Mouse (Mus musculus) heart, embryonic 10.5 days (tissue): Measurements from ENCODE around the gene Amt. TPM values are rescaled to one million over a fixed set of nuclear protein-coding genes. Genes with fewer than 3 reads are reported as not detected.

ENCODE experiments used
- DNase-seq: peaks from one replicate; pipeline ENCODE4 v3.0.0-alpha.2; 2017; ENCODE audit warnings: low spot score
- H3K27ac ChIP-seq: fragments of 300-500 bp; sonication (generic); 2 replicates; pipeline ENCODE4 v1.5.1; 2016; ENCODE audit warnings: mild to moderate bottlenecking
- H3K27me3 ChIP-seq: fragments of 300-500 bp; sonication (generic); 2 replicates; pipeline ENCODE4 v1.6.1; 2016; ENCODE audit warnings: mild to moderate bottlenecking; ENCODE audit not compliant: poor library complexity, insufficient read depth, severe bottlenecking
- H3K36me3 ChIP-seq: fragments of 300-500 bp; sonication (generic); 2 replicates; pipeline ENCODE4 v1.6.1; 2016; ENCODE audit warnings: mild to moderate bottlenecking, moderate library complexity
- H3K4me1 ChIP-seq: fragments of 300-500 bp; sonication (generic); 2 replicates; pipeline ENCODE4 v1.6.1; 2016; ENCODE audit warnings: mild to moderate bottlenecking
- H3K4me3 ChIP-seq: fragments of 300-500 bp; sonication (generic); 2 replicates; pipeline ENCODE4 v1.5.1; 2016; ENCODE audit warnings: mild to moderate bottlenecking, moderate library complexity
- H3K9me3 ChIP-seq: fragments of 300-500 bp; sonication (generic); 2 replicates; pipeline ENCODE4 v1.6.1; 2016; ENCODE audit warnings: mild to moderate bottlenecking, moderate library complexity
- WGBS: fragments of 180-500 bp; shearing (Covaris S2); methylation state at CpG from one replicate; pipeline ENCODE4 v1.1.7; 2016; 5-methylcytosine and 5-hydroxymethylcytosine counted together
- polyA plus RNA-seq: library from polyadenylated mRNA; unstranded; fragments of >200 nt; fragmentation: Nextera tagmentation; extraction: Ambion mirVana; gene quantifications from 2 replicates; pipeline ENCODE4 v1.2.1, GENCODE M21; 2016

Gene Amt
- 15.3 and 16.1 TPM in 2 replicates for polyA plus RNA-seq

DNA sequence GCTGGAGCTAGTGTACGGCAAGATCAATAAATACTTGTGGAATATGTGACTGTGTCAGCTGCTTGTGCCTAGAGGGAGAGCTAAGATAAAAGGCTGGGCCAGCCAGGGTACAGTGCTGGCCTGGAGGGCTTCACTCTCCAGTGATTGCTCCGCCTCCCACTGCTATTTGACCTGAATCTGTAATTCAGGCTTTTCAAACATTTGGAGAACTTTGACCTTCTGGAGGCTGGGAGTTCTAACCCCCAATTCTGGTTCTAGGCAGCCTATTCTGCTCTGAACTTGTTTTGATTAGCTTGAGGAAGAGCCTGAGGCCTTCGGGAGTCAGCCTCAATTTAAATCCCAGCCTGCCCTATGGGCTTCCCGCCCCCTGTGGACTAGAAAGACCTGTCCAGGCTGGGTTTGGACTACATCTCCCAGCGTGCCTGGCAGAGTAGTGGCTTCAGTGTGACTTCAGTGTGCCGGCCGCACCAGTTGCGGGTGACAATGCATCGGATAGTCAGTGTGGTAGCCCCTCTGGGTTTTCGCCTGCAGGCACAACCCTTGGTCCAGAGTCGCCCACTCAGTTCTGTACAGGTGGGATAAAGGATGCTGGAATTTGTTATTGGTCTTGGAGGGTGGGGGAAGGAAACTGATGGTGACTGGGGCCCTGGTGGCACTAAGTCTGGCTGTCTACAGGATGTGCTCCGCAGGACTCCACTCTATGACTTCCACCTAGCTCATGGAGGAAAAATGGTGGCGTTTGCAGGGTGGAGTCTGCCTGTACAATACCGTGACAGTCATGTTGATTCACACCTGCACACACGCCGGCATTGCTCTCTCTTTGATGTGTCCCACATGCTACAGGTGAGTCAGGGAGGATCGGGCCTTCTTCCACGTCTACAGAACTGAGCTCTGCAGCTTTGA, at the start of gene Amt:
Amt (plus strand) TSS at position 401 of the 903 bp plus-strand sequence.
- H3K27me3 ChIP-seq = no peaks in the 10 kb centered on the region
- H3K4me1 ChIP-seq = peaks cover 22% of the 10 kb centered on the region
- H3K36me3 ChIP-seq = peaks cover 35% of the 10 kb centered on the region
- H3K27ac ChIP-seq = peak within 1 kb of the TSS; percentile 82
- H3K4me3 ChIP-seq = peak within 1 kb of the TSS; percentile 57
- no peaks in the 10 kb centered on the region for H3K9me3 ChIP-seq
- peak; percentile 80 for DNase-seq
- WGBS = 24% methylated on average over 18 of the region's 18 CpGs

DNA sequence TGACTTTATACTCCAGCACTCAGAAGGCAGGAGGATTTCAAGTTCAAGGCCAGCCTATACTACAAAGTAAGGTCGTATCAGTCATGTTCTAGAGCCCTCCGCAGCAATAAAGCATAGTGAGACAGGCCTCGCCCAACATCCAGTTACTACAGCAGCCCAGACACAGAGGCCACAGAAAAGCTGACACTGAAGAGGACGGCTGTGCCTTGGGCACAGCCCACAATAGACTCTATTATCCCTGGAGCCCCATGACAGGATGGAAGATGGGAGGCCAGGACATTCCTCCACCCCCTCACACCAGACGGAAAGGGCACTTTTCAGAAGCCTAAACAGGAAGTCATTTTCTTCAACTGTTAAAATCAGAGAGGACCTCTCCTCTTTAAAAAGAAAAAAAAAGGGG, 47.7 kb upstream of the Amt start:
- no peak overlapping the region for H3K27ac ChIP-seq
- no peaks in the 10 kb centered on the region for H3K9me3 ChIP-seq
- WGBS = 58% methylated on average over 5 of the region's 5 CpGs
- H3K36me3 ChIP-seq = peaks cover 69% of the 10 kb centered on the region
- H3K4me1 ChIP-seq = peaks cover 8% of the 10 kb centered on the region; the same call in 1 of the 2 replicates
- H3K4me3 ChIP-seq = no peak overlapping the region
- H3K27me3 ChIP-seq = no peaks in the 10 kb centered on the region
- no peak for DNase-seq

DNA sequence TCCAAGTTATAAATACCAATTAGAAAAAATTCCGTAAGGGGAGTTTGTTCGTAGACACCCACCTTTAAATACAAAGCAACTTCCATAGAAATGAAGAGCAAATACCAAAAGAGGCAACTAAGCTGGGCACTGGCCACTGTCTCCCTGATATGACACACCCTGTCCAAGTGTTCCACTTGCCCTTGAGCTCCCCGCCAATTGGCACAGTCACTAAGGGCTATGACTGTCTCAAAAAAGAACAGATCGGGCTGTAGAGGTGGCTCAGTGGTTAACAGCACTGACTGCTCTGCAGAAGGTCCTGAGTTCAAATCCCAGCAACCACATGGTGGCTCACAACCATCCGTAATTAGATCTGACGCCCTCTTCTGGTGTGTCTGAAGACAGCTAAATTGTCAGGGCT, 44.8 kb upstream of the Amt start:
- no peaks in the 10 kb centered on the region for H3K27me3 ChIP-seq
- H3K27ac ChIP-seq = no peak overlapping the region
- no peak overlapping the region for H3K4me3 ChIP-seq
- peaks cover 12% of the 10 kb centered on the region; the same call in 1 of the 2 replicates for H3K4me1 ChIP-seq
- peaks cover 52% of the 10 kb centered on the region for H3K36me3 ChIP-seq
- no peak for DNase-seq
- H3K9me3 ChIP-seq = no peaks in the 10 kb centered on the region
- WGBS = 87% methylated on average over 6 of the region's 6 CpGs

DNA sequence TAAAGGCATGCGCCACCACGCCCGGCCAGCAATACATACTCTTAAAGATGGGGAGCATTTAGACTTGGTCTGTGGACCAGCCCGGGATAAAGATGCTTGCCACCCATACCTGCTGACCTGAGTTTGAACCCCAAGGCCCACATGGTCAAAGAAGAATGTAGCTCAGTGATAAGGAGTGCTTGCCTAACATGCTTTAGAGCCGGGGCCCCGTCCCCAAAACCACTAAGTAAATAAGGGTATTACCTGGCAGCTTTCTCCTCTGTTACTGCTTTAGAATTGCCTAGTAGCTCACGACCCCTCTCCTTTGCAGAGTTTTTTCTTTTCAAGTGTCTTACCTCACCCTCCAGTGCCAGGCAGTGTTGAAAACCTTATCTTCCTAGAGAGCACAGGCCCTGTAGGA, 43.9 kb upstream of the Amt start:
- Histone ChIP-seq H3K4me3 (no peak overlapping the region), H3K9me3 (no peaks in the 10 kb centered on the region), H3K36me3 (peaks cover 46% of the 10 kb centered on the region), H3K4me1 (peaks cover 17% of the 10 kb centered on the region; the same call in 1 of the 2 replicates), H3K27me3 (no peaks in the 10 kb centered on the region), H3K27ac (no peak overlapping the region)
- DNase-seq = no peak
- WGBS = 75% methylated on average over 7 of the region's 7 CpGs

DNA sequence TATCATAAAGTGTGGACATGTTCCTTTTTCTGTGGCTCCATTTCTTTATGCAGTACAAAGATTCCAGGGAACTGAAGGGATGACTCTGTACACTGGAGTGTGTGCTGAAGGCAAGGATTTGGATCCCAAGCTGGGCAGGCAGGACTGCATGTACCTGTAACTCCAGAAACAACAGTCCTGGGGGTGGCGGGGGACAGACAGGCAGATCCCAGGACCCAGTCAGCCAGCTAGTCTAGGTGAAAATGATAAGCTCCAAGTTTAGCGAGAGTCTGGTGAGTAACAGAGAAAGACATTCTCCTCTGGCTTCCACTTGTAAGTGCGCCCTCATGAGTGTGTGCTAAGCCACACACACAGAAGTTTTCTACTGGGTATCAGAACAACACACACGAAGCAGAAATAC, 36.1 kb upstream of the Amt start:
- Histone ChIP-seq H3K27me3 (no peaks in the 10 kb centered on the region), H3K4me1 (peaks cover 61% of the 10 kb centered on the region), H3K36me3 (peaks cover 9% of the 10 kb centered on the region), H3K27ac (no peak overlapping the region), H3K4me3 (no peak overlapping the region), H3K9me3 (no peaks in the 10 kb centered on the region)
- 48% methylated on average over 4 of the region's 4 CpGs for WGBS
- no peak for DNase-seq

DNA sequence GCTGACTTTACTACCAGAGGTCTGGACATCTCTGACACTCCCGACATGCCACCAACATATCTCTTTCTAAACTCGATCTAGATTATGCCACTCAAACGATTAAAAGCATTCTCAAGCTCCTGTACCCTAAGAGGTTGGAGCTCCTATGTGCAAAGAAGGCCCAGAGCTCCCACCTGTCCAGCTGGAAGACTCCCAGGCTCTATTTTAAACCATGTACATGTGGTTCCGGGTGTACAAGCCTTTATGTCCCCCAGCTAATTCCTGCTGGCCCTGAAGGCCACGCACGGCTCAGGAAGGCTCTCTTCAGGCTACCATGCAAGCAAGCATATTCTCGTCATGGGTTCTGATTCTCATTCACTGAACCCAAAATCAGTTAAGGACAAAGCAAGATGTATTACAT, 34.8 kb upstream of the Amt start:
- WGBS = 46% methylated on average over 7 of the region's 7 CpGs
- H3K4me3 ChIP-seq = peak overlapping the region; percentile 99
- peak overlapping the region; percentile 62; the same call in 1 of the 2 replicates for H3K27ac ChIP-seq
- H3K27me3 ChIP-seq = no peaks in the 10 kb centered on the region
- H3K9me3 ChIP-seq = no peaks in the 10 kb centered on the region
- DNase-seq = no peak
- H3K36me3 ChIP-seq = peaks cover 5% of the 10 kb centered on the region
- H3K4me1 ChIP-seq = peaks cover 66% of the 10 kb centered on the region

DNA sequence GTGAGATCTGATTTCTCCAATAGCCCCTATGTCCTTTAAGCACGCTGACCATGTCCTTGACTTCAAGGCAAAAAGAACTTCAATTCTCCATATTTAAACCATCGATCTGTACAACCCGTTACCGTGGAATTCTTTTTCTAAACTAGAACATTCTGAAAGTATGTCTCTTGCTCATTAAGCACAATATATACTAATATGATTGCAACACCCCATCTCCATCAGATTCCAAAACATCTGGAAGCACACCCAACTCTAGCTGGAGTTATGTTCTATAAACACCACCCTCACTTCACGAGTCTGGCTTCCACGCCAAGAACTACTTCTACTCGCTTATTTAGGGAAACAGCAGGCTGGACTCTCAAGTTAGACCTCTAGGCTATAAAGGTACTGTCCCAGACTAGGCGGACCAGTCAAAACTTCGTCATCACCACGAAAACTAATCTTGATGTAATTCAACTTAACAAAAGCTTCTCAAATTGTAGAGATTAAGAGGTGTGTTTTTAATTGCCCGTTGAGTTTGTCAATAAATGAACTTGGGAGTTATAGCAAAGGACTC, 34.1 kb upstream of the Amt start:
- H3K9me3 ChIP-seq = no peaks in the 10 kb centered on the region
- DNase-seq = no peak
- H3K27me3 ChIP-seq = no peaks in the 10 kb centered on the region
- peaks cover 64% of the 10 kb centered on the region for H3K4me1 ChIP-seq
- H3K4me3 ChIP-seq = peak overlapping the region; percentile 99
- H3K27ac ChIP-seq = peak overlapping the region; percentile 98
- WGBS = 39% methylated on average over 11 of the region's 11 CpGs
- peaks cover 5% of the 10 kb centered on the region for H3K36me3 ChIP-seq

DNA sequence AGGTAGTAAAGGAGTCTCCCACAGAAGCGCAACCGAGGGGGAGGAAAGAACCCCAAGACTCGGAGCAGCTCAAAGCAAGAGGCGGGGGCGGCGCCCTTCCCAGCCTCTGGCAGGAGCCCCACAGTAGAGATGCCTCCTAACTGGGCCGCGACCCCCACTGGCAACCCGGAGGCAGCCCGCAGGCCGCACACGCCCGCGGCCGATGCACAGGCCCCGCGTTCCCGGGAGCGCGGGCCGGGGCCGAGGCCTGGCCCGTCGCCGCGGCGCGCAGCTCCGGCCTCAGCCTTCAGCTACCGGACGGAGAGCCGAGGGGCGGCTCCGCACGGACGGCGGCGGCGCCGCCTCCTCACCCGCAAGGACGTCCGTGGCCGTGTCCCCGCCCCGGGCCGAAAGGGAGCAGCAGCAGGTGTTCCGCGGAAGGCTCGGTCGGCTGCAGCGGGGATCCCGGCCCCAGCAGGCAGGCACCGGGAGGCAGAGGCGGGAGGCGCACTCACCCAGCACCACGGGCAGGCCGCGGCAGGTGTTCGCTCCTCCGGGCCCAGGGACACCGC, 33.4 kb upstream of the Amt start:
- H3K4me3 ChIP-seq = peak overlapping the region; percentile 99
- H3K9me3 ChIP-seq = no peaks in the 10 kb centered on the region
- under 1% methylated on average over 57 of the region's 62 CpGs for WGBS
- no peaks in the 10 kb centered on the region; the same call in 1 of the 2 replicates for H3K36me3 ChIP-seq
- DNase-seq = peak; percentile 88
- H3K27me3 ChIP-seq = no peaks in the 10 kb centered on the region
- H3K27ac ChIP-seq = peak overlapping the region; percentile 98
- peaks cover 68% of the 10 kb centered on the region for H3K4me1 ChIP-seq

DNA sequence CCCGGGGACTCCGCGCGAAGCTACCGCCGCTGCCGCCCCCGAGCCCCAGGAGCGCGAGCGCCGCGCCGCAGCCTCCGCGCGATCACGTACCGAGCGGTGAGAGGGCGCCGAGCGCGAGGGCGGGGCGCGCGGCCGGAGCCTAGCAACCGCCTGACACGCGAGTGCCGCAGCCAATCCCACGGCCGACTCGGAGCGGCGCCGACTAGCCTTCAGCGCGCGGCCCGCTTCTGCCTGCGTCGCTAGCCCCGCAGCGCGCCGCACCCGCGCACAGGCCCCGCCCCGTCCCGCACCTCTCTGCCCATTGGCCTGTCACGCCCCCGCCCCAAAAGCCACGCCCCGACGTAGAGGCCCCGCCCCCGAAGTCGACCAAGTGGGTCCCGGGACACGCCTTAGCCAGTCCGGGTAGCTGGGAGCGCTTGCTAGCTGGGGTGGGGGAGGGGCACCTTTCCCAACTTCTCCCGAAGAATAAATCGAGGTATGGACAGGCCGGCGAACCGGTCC, 32.9 kb upstream of the Amt start, which contains the start of gene Dag1:
Dag1 (minus strand) TSS at position 269 of the 501 bp plus-strand sequence.
- H3K4me1 ChIP-seq = peaks cover 71% of the 10 kb centered on the region

DNA sequence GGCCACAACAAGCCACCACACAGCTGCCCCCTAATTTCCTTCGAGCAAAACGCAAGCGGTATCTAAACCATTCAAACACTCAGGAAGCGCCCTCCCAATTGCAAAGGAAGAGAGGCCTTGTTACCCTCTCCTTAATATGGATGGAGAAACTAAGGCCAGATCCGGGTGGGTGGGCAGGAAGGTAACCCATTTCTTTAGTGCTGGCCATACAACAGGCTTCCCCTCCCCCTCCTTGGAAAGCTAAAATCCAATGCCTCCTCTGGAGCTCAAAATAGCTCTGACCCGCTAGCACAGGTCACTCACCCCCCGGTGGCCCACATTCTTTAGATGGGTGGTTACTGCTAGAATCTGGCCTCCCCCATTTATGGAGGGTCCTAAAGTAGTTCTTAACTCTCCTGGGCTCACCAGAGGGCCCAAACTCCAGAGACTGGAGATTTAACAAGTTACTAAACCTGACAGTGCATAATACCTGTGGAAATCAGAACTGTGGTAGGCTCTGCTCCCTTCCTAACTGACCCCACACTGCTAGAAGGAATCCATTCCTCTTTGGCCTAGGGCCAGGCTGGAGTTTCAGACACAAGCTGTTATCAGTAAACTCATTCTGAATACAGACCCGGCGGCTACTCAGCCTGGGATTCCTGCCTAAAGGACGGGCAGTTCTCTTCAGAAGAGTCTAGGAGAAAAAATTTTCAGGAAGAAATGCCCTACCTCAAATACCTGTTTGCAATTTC, 32.3 kb upstream of the Amt start:
- 3% methylated on average over 10 of the region's 10 CpGs for WGBS
- DNase-seq = peak; percentile 88

More for the DNA sequence above, 32.9 kb upstream of the Amt start, which contains the start of gene Dag1:
- H3K4me3 ChIP-seq = peak within 1 kb of the TSS; percentile 99
- no peaks in the 10 kb centered on the region for H3K9me3 ChIP-seq
- H3K36me3 ChIP-seq = no peaks in the 10 kb centered on the region; the same call in 1 of the 2 replicates
- peak within 1 kb of the TSS; percentile 98 for H3K27ac ChIP-seq
- H3K27me3 ChIP-seq = no peaks in the 10 kb centered on the region
- DNase-seq = peak; percentile 99
- under 1% methylated on average over 71 of the region's 71 CpGs for WGBS

DNA sequence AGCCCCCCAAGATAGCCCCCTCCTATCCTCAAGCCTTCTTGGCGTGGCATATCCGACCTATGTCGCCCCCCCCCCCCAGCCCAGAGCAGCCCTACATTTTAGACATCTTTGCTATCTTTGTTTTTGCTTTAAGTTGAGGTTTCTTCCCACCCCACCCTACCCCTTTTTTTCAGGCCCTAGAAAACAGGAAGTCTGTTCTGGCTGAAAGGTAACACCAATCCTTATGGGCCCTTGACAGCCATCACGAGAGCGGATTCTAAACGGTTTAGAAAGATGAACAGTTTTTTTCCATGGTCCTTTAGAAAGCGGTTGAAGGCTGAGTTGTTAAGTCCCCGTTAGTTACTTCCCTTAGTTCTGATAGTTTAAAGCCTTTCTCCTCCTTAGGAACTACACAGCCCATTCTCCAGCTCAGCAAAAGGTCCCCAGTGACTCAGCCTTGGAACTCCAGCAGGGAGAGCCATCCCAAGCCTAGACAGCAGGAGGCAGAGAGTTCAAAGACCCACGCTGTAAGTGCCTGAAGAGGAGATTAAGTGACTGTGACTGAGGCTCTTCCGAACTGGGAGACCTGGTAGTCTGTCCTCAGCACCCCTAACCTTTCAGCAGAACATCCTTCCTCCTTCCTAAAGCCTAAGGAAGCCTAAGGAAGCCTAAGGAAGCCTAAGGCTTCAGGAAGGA, 30.3 kb upstream of the Amt start:
- Histone ChIP-seq H3K36me3 (no peaks in the 10 kb centered on the region), H3K27me3 (no peaks in the 10 kb centered on the region), H3K27ac (peak overlapping the region; percentile 74; the same call in 1 of the 2 replicates), H3K4me3 (no peak overlapping the region), H3K9me3 (no peaks in the 10 kb centered on the region), H3K4me1 (peaks cover 53% of the 10 kb centered on the region)
- DNase-seq = no peak
- 51% methylated on average over 10 of the region's 10 CpGs for WGBS

More for the DNA sequence above, 32.3 kb upstream of the Amt start:
- Histone ChIP-seq H3K4me1 (peaks cover 67% of the 10 kb centered on the region), H3K9me3 (no peaks in the 10 kb centered on the region), H3K27me3 (no peaks in the 10 kb centered on the region), H3K4me3 (peak overlapping the region; percentile 99), H3K27ac (peak overlapping the region; percentile 98), H3K36me3 (no peaks in the 10 kb centered on the region; the same call in 1 of the 2 replicates)

DNA sequence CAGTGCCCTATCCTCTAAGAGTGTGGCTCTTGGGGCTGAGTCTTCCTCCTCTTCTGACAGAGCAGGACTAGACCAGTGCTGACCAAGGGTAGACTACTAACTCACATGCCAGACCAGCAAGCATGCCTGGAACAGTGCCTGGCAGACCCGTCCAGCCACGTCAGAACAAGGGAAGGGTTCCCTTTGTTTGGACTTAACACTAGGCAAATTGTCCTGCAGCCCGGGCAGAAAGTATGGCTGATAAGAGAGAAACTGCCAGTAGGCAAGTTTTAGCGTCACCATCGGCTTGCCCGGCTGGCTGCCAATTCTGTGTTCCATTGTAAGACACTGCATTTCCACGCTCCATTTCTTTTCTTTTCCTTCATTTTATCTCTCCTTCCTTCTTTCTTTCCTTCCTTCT, 29.0 kb upstream of the Amt start:
- WGBS = 63% methylated on average over 7 of the region's 7 CpGs
- Histone ChIP-seq H3K27ac (peak overlapping the region; percentile 32), H3K36me3 (no peaks in the 10 kb centered on the region), H3K4me1 (peaks cover 57% of the 10 kb centered on the region), H3K27me3 (no peaks in the 10 kb centered on the region), H3K9me3 (no peaks in the 10 kb centered on the region), H3K4me3 (no peak overlapping the region)
- DNase-seq = no peak
